Mouse (Mus musculus) embryonic facial prominence, embryonic 10.5 days (tissue): ENCODE measurements around the gene Cfap300. TPM values are rescaled to one million over a fixed set of nuclear protein-coding genes. Genes with fewer than 3 reads are reported as not detected.
A peak's percentile ranks its signal among the peaks of the same experiment; 100 is the strongest.

ENCODE experiments used
- DNase-seq: peaks from one replicate; pipeline ENCODE4 v3.0.0-alpha.2; 2017; ENCODE audit warnings: low spot score
- H3K27ac ChIP-seq: fragments of 300-500 bp; sonication (generic); replicated peaks from 2 replicates; pipeline ENCODE4 v1.5.1; 2016; ENCODE audit warnings: mild to moderate bottlenecking
- H3K27me3 ChIP-seq: fragments of 300-500 bp; sonication (generic); replicated peaks from 2 replicates; pipeline ENCODE4 v1.6.1; 2016; ENCODE audit warnings: low read depth, mild to moderate bottlenecking; ENCODE audit not compliant: poor library complexity, severe bottlenecking
- H3K36me3 ChIP-seq: fragments of 300-500 bp; sonication (generic); replicated peaks from 2 replicates; pipeline ENCODE4 v1.6.1; 2016; ENCODE audit warnings: mild to moderate bottlenecking, moderate library complexity
- H3K4me1 ChIP-seq: fragments of 300-500 bp; sonication (generic); 2 replicates; pipeline ENCODE4 v1.6.1; 2016
- H3K4me3 ChIP-seq: fragments of 300-500 bp; sonication (generic); 2 replicates; pipeline ENCODE4 v1.5.1; 2016; ENCODE audit warnings: mild to moderate bottlenecking, moderate library complexity
- H3K9me3 ChIP-seq: fragments of 300-500 bp; sonication (generic); 2 replicates; pipeline ENCODE4 v1.6.1; 2016; ENCODE audit warnings: mild to moderate bottlenecking
- WGBS: fragments of 180-500 bp; shearing (Covaris S2); methylation state at CpG from one replicate; pipeline ENCODE4 v1.1.7; 2016; 5-methylcytosine and 5-hydroxymethylcytosine counted together
- polyA plus RNA-seq: library from polyadenylated mRNA; unstranded; fragments of >200 nt; fragmentation: Nextera tagmentation; extraction: Ambion mirVana; gene quantifications from 2 replicates; pipeline ENCODE4 v1.2.1, GENCODE M21; 2016

The Cfap300 gene
- polyA plus RNA-seq = 18.2 and 19.9 TPM in 2 replicates

GRCm38 (mm10) chr9:8042338-8043043 lies at the start of gene Cfap300:
Cfap300 (minus strand) TSS chr9:8042823.
- peak; percentile 98 for DNase-seq
- peak within 1 kb of the TSS; percentile 87 for H3K27ac ChIP-seq
- peaks cover 12% of the 10 kb centered on the region for H3K4me1 ChIP-seq
- WGBS = under 1% methylated on average over 39 of the region's 39 CpGs
- H3K9me3 ChIP-seq = no peaks in the 10 kb centered on the region
- no peaks in the 10 kb centered on the region for H3K27me3 ChIP-seq
- H3K36me3 ChIP-seq = no peaks in the 10 kb centered on the region; the same call in 1 of the 2 replicates
- H3K4me3 ChIP-seq = peak within 1 kb of the TSS; percentile 83

GRCm38 (mm10) chr9:8078882-8079281 lies 36.3 kb upstream of the Cfap300 start:
- Histone ChIP-seq H3K4me3 (no peak overlapping the region), H3K9me3 (no peaks in the 10 kb centered on the region), H3K27me3 (no peaks in the 10 kb centered on the region), H3K4me1 (no peaks in the 10 kb centered on the region), H3K36me3 (peaks cover 6% of the 10 kb centered on the region), H3K27ac (no peak overlapping the region)
- 86% methylated on average over 5 of the region's 5 CpGs for WGBS
- DNase-seq = no peak

- Histone ChIP-seq H3K4me3 (no peak overlapping the region), H3K9me3 (no peaks in the 10 kb centered on the region), H3K27ac (no peak overlapping the region), H3K27me3 (no peaks in the 10 kb centered on the region), H3K36me3 (peaks cover 6% of the 10 kb centered on the region), H3K4me1 (no peaks in the 10 kb centered on the region)
- DNase-seq = peak; percentile 16
Measured at GRCm38 (mm10) chr9:8074345-8074744, 31.7 kb upstream of the Cfap300 start.

GRCm38 (mm10) chr9:8073203-8073755 lies 30.7 kb upstream of the Cfap300 start:
- Histone ChIP-seq H3K9me3 (no peaks in the 10 kb centered on the region), H3K27ac (no peak overlapping the region), H3K4me3 (no peak overlapping the region), H3K27me3 (no peaks in the 10 kb centered on the region), H3K4me1 (no peaks in the 10 kb centered on the region), H3K36me3 (peaks cover 6% of the 10 kb centered on the region)
- 88% methylated on average over 3 of the region's 3 CpGs for WGBS
- no peak for DNase-seq

GRCm38 (mm10) chr9:8059636-8060035 lies 17.0 kb upstream of the Cfap300 start:
- no peaks in the 10 kb centered on the region for H3K36me3 ChIP-seq
- 0 out of 2 replicates have a peak, but pooled peaks cover 3% of the 10 kb centered on the region for H3K4me1 ChIP-seq
- no peak for DNase-seq
- 38% methylated on average over 3 of the region's 3 CpGs for whole genome bisulfite sequencing
- H3K27me3 ChIP-seq = no peaks in the 10 kb centered on the region
- H3K4me3 ChIP-seq = no peak overlapping the region
- H3K9me3 ChIP-seq = peaks cover 7% of the 10 kb centered on the region; the same call in 1 of the 2 replicates
- H3K27ac ChIP-seq = no peak overlapping the region

GRCm38 (mm10) chr9:8054831-8055230 lies 12.2 kb upstream of the Cfap300 start:
- Histone ChIP-seq H3K27me3 (no peaks in the 10 kb centered on the region), H3K36me3 (no peaks in the 10 kb centered on the region), H3K9me3 (no peaks in the 10 kb centered on the region), H3K4me1 (no peaks in the 10 kb centered on the region), H3K4me3 (no peak overlapping the region), H3K27ac (no peak overlapping the region)
- 25% methylated on average over 1 of the region's 1 CpGs for WGBS
- no peak for DNase-seq

- Histone ChIP-seq H3K4me3 (peak overlapping the region; percentile 83), H3K36me3 (no peaks in the 10 kb centered on the region; the same call in 1 of the 2 replicates), H3K9me3 (no peaks in the 10 kb centered on the region), H3K27me3 (no peaks in the 10 kb centered on the region), H3K27ac (peak overlapping the region; percentile 87), H3K4me1 (peaks cover 12% of the 10 kb centered on the region)
- 21% methylated on average over 5 of the region's 5 CpGs for WGBS
- DNase-seq = no peak
Measured at GRCm38 (mm10) chr9:8043044-8043387, 393 bp upstream of the Cfap300 start.

GRCm38 (mm10) chr9:8035546-8035945 lies 7.1 kb downstream of the Cfap300 start:
- Histone ChIP-seq H3K4me3 (peak overlapping the region; percentile 4; the same call in 1 of the 2 replicates), H3K4me1 (peaks cover 8% of the 10 kb centered on the region), H3K27ac (no peak overlapping the region), H3K9me3 (no peaks in the 10 kb centered on the region), H3K27me3 (no peaks in the 10 kb centered on the region), H3K36me3 (no peaks in the 10 kb centered on the region; the same call in 1 of the 2 replicates)
- DNase-seq = peak; percentile 44
- 26% methylated on average over 7 of the region's 7 CpGs for WGBS

- peak overlapping the region; percentile 4; the same call in 1 of the 2 replicates for H3K4me3 ChIP-seq
- H3K9me3 ChIP-seq = no peaks in the 10 kb centered on the region
- peaks cover 8% of the 10 kb centered on the region for H3K4me1 ChIP-seq
- H3K27ac ChIP-seq = no peak overlapping the region
- no peaks in the 10 kb centered on the region for H3K27me3 ChIP-seq
- DNase-seq = no peak
- no peaks in the 10 kb centered on the region; the same call in 1 of the 2 replicates for H3K36me3 ChIP-seq
- WGBS = 51% methylated on average over 4 of the region's 4 CpGs
Measured at GRCm38 (mm10) chr9:8035091-8035490, 7.5 kb downstream of the Cfap300 start.

- peaks cover 8% of the 10 kb centered on the region for H3K4me1 ChIP-seq
- H3K27me3 ChIP-seq = no peaks in the 10 kb centered on the region
- H3K4me3 ChIP-seq = no peak overlapping the region
- H3K9me3 ChIP-seq = no peaks in the 10 kb centered on the region
- no peak overlapping the region for H3K27ac ChIP-seq
- 82% methylated on average over 1 of the region's 1 CpGs for WGBS
- no peaks in the 10 kb centered on the region; the same call in 1 of the 2 replicates for H3K36me3 ChIP-seq
- no peak for DNase-seq
Measured at GRCm38 (mm10) chr9:8034143-8034542, 8.5 kb downstream of the Cfap300 start.

- 81% methylated on average over 5 of the region's 5 CpGs for WGBS
- no peaks in the 10 kb centered on the region for H3K27me3 ChIP-seq
Measured at GRCm38 (mm10) chr9:8032847-8033246, 9.8 kb downstream of the Cfap300 start.

GRCm38 (mm10) chr9:8018609-8019008 lies 24.0 kb downstream of the Cfap300 start:
- no peaks in the 10 kb centered on the region for H3K36me3 ChIP-seq
- H3K4me1 ChIP-seq = no peaks in the 10 kb centered on the region
- H3K4me3 ChIP-seq = no peak overlapping the region
- H3K27ac ChIP-seq = no peak overlapping the region
- no peaks in the 10 kb centered on the region for H3K27me3 ChIP-seq
- no peak for DNase-seq
- H3K9me3 ChIP-seq = no peaks in the 10 kb centered on the region
- 86% methylated on average over 5 of the region's 5 CpGs for WGBS

More at GRCm38 (mm10) chr9:8032847-8033246, 9.8 kb downstream of the Cfap300 start:
- Histone ChIP-seq H3K36me3 (no peaks in the 10 kb centered on the region; the same call in 1 of the 2 replicates), H3K4me1 (peaks cover 8% of the 10 kb centered on the region), H3K9me3 (no peaks in the 10 kb centered on the region), H3K27ac (no peak overlapping the region), H3K4me3 (no peak overlapping the region)
- DNase-seq = peak; percentile 21
